Mouse (Mus musculus) heart, adult 9 months (tissue): ENCODE measurements at regions not wholly inside any gene's neighbourhood (a gene's known extent, or its start where the extent isn't known, plus 50 kb on each side); places are given as distances from the start of the nearest gene placed in this dataset.

ENCODE experiments used
- DNase-seq, 2 experiments: peaks; one replicate each; pipeline ENCODE4 v3.0.0; 2022; ENCODE audit warnings: low spot score in 2 of 2

DNA sequence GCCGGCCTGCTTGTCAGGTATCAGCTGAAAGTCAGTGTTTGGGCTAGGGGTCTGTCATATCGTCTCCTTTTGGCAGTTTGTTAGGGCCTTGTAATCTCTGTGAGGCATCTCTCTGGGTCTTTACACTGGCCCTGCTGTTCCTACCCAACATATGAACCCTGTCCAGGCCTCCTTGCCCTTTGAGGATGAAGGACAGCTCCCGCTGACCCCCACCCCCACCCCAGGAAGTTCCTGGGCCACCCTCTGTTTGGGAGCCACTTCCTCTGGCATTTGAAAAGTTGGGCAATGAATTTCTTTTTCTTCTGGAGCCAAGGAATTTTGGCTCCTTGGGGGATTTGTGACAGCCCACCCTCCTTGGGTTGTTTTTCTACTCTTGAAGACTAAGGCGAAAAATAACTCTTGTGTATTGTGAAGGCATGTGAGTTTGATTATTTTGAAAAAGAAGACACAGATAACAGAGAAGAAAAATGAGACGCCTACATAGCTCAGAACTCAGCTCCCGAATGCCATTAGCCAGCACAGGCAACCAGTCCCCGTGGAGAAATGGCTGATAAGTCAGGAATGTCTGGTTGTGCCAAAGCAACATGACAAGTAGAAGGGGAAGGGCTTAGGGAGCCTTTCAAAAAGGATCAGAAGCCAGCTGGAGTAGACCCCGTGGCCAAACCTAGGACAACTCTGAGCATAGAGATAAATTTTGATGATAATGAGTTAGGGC is 249.5 kb downstream of the Gm49356 start:
- peak; percentile 52 to 63 for DNase-seq

DNA sequence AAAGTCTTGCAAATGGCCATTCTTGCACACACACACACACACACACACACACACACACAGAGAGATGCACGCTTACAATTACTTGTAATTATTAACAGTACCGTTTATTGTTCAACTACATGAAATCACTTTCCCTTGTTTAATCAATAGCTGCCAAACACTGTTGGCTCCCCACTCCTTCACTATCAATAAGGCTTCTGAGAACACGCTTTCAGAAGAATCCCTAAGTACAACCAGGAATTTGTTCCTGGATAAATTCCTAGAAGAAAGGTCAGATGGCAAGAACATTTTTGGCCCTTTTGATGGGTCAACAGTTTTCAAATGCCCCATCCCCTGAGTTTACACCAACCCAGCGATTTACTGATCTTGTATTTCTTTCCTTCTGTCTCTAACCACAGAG is 252.5 kb downstream of the Gm49356 start:
- no peak for DNase-seq

DNA sequence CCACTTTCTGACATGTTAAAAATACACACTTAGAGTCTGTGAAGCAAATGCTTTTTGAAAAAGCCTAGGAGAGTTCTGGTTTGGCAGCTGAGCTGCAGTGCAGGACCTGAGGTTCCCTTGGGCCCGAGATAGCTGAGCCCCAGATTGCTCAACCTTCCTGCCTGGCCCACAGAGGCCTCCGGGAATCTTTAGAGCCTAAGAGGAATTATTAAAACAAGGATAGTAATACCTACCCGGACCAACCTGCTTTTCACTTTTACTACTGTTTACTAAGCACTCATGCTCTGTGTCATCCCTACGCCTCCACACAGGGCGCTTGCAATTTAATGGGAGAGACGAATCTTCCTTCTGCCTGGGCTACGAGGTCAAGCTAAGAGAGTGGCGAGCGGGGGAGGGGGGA is 253.4 kb downstream of the Gm49356 start:
- DNase-seq = peak in 1 of 2 experiments; percentile 26

DNA sequence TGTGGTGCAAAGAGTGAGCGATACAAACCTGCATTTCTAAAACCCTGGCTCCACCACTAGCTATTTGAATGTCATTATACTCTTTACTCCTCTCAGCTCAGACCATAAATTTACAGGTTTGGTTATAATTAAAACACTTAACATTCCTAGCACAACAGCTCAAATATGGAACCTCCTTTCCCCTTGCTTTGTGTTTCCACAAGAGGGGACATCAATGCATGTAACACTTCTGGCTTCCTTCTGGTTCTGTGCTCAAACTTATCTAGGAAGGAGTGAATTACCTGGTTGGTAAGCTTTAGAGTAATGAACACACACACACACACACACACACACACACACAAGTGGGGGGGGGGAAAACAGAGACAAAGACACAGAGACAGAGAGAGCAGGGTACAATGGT is 254.8 kb downstream of the Gm49356 start:
- DNase-seq = no peak

DNA sequence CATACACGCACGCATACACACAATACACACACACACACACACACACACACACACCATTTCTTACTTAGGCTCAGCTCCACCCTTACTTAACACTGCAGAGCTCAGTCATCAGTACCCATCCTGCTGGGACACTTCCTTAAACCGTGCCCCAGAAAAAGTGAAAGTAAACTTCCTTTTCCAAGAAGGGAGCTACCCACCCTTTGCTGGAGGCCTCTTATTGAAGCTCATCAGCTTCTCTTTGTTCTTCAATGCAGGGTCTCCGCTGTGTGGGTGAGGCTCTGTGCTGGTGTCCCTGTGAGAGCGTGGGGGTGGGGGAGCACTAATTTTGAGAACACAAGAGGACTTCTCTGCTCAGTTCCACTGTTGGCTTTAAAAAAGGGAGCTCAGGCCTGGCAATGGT is 256.6 kb downstream of the Gm49356 start:
- no peak for DNase-seq

DNA sequence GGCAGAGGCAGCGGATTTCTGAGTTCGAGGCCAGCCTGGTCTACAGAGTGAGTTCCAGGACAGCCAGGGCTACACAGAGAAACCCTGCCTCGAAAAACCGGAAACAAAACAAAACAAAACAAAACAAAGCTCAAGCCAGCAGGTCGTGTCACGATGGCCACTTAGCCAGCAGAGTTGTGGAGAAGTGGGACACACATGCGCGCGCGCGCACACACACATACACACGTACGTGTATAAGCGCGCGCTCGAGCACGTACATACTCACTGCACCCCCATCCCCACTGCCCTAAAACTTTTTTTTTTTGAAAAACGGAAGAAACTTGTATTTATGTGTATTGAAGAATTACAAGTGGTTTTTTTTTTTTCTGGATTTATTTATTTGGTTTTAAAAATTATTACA is 257.0 kb downstream of the Gm49356 start:
- no peak for DNase-seq

DNA sequence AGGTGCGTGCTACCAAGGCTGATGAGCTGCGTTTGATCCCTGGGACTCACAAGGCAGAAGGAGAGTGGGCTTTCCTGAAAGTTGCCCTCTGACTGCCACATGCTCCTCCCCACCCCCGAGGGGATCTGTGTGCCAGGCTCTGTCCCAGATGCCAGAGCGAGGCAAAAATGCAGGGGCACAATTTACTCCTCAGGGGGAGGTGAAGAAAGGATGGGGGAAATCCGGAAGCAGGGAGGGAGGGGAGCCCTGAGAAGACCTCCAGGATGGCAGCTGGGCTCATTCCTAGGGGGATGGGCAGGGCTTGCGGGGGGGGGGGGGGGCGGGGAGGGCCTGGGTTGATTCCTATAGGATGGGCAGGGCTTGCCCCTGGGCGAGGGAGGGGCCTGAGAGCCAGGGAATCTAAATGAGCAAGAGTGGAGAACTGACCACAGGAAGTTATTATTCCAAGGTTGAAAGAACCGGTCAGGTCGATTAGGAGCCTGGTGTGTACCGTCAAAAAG is 257.5 kb downstream of the Gm49356 start:
- DNase-seq = no peak

DNA sequence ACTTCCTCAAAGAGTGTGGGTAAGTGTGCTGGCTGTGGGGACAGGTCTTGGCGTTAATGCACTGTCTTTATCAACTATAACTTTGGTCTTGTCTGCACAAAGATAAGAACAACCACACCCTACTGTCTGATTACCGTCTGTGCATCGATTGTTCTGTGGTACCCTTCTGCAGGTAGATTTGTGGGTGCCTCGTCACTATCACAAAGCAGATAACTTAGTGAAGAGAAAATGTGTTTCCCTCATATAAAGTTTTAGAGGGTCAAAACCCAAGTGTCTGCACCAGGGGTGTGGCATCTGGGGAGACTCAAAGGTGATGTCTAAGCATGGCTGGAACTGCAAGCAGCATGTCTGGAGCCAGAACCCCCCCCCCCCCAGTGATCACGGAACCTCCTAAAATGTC is 259.4 kb downstream of the Gm49356 start:
- DNase-seq = no peak

DNA sequence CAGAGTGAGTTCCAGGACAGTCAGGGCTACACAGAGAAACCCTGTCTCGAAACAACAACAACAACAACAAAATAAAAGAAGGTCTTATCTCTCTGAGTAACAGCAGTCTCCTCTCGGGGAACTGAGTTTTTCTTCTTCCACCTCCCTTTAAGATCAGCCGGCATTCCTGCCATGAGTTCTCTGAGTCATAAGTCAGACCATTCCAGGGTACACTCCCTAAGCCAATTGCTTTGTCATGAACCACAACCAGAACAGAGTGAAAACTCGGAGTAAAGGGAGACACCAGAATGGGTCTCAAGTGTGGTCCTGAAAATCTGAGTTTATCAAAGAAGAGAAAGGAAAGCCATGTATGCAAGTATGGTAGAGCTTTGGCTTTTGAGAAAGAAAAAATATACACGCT is 262.4 kb downstream of the Gm49356 start:
- no peak for DNase-seq

DNA sequence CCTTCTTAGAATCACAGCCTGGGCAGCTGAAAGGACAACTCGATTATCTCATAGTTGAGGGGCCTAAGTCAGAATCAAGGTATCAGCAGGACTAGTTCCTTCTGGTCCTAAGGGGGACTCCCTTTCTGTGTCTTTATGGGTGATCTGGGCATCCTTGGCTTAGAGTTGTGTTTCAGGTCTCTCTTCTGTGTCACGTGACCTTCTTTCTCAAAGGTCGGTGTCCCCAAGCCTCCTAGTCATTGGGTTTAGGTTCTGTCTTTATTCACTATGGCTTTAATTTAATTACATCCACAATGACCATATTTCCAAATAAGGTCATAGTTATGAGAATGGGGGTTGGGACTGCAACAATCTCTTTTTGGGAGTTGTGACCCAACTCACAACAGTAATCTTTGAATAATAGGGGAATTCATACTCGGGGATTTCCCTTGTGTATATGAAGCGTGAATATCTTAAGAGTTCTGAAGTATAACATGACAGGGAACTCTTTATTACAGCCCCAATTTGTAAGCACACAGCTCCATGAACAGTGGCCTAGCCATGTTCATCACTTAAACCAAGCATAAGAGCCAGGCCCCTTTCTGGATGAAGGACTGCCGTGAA is 263.8 kb downstream of the Gm49356 start:
- no peak for DNase-seq

DNA sequence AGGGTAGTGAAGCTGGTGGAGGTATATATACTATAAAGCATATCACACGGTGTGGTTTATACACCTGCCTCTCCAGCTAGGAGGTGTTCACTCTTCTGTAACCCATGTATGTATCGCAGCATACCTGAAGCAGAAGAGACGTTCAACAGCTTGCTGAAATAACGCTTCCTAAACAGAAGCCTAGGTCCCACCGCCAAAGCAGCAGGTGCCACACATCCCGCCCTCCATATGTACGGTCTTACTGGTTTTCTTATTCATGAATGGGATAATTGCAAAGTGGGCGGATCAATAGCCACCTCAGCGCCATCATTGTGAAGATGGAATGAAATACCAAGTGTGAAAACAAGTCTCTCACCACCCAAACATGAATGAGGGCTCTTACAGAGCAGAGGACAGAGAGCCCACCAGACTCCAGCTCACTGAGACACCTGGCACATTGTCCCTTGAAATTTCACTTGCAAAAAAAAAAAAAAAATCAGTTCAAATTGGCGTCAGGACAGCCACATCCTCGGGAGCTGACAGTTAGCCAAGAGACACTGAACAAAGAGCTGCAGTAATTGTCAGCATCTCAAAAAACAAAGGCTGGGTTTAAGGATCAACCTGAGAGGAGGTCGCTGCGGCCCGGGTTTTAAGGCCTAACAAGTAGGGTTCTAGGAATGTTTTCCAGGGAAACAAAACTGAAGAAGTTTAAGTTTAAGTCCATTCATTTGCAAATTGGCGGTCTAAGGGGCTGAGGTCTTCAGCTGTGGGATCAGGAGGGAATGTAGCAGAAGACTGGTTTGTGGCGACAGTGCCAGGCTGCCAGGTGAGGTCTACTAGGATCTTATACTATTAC is 264.5 kb downstream of the Gm49356 start:
- DNase-seq = no peak

DNA sequence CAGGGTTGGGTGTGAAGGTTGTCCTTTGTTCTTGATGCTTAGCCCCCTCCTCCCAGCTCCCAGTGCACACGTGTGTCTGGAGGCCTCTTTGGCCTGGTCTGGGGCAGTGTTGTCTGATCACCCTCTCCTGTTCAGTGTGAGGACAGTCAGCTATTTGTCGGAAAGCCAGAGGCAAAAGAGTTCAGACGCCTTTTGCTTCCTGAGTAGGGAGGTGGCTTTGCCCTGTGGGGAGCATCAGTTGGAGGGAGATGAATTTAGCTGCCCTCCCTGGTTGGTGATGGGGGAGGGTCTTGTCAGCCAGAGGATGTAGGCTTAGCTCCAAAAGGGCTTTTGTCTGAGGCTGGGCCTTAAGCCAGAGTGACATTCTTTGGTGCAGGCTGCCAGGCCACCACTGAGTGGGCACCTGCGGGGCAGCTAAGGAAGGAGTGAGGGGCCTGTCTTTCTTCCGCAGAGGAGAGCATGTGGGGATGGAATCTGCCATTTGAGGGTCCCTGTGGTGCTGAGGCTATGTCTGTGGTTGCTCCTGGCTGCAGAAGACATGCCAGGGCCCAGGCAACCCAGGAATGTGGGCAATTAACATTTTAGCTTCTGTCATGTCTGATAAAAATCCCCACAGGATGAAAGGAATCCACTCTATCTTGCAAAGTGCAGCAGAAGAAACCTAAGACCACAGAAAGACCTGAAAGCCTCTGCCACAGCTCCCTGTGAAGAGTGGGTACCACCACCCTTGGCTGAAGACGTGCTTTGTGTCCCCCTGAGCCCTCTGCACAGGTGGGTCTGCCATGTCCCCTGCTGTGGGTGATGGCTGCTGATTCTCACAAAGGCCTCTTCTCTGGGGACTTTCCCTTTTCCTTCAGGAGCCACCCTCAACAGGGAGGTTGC is 265.6 kb downstream of the Gm49356 start:
- no peak for DNase-seq

DNA sequence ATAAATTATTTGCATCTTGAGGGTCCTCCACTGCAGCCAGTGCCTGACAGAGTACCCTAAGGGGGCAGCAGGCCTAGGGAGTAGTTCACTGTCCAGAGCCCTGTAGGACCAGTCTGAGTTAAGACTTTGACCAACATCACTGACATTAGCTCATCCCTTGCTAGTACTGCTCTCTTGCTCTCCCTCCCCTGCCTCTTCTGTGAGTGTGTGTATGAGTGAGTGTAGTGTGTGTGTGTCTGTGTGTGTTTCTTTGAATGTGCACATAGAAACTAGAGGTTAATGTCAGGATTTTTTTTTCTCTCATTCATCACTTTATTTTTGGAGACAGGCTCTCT is 266.2 kb downstream of the Gm49356 start:
- no peak for DNase-seq

DNA sequence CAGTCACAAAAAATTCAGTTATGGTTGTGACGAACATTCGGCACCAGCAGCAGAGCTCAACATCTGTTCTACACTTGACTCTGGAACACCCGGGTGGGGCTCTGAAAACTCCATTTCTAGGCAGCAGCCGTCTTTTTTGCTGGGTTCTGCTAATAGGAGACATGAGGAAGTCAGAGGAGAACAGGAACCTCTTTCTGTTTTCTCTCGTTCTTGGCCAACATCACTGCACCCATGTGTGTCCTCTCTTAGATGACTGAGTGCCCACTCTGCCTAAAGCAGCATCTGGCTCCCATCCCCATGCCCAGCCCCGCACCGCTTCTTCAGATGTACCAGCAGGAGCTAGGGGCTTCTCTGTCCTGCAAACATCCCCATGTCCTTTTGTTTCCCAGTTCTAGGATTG is 267.2 kb downstream of the Gm49356 start:
- DNase-seq = peak in 1 of 2 experiments; percentile 42

DNA sequence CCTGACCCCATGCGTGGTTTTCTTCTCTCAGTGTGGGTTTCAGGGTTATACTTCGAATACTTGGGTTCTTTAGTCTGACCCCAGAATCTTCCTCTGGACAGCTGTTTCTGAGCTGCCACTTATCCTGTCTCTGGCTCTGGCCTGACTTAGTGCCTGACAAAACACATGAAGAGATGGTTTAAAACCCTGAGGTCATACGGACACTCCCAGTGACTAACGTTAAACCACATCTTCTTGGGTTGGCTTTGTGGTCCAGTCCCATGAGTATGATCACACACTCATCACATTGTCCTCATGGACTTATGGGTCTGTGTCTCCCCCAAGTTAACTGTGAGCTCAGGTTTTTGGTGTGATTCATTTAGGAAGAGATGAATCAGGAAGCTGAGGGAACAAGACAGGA is 269.7 kb downstream of the Gm49356 start:
- no peak for DNase-seq

DNA sequence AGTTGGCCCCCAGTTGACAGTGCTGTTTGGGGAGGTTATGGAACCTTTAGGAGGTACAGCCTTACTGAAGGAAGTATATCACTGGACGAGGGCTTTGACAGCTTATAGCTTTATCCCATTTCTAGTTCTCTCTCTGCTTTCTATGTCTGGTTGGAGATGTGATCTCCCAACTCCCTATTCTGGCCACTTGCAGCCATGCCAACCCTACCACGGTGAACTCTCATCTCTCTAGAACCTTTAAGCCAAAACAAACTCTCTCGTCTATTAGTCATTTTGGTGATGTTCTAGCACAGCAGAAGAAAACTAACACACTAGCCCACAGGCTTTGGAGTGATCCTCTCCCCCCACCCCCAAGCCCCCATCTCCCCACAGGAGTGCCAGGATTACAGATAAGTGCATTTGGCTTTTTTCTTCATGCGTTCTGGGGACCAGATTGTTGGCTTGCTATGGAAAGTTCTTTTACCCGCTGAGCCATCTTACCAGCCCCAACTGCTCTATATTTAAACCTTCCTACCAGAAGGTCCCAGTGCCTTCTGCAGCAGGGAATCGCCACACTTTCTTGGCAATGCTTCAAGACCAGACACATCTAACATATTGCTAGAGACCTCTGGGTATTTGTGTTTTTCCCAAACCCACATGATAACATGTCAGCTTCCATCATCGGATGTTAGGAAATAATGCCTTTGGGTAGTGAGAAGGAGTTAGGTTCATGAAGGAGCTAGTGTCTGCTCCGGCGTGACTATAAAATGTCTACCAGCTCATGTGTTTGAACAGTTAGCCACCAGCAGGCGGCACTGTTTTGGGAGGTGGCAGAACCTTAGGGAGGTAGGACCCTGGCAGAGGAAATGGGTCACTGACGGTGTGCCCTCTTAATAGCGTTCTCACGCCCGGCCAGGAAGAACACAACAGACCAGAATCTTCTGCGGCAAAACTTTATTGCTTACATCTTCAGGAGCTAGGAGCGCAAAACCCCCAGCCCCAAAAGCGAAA is 272.1 kb downstream of the Gm49356 start:
- no peak for DNase-seq

DNA sequence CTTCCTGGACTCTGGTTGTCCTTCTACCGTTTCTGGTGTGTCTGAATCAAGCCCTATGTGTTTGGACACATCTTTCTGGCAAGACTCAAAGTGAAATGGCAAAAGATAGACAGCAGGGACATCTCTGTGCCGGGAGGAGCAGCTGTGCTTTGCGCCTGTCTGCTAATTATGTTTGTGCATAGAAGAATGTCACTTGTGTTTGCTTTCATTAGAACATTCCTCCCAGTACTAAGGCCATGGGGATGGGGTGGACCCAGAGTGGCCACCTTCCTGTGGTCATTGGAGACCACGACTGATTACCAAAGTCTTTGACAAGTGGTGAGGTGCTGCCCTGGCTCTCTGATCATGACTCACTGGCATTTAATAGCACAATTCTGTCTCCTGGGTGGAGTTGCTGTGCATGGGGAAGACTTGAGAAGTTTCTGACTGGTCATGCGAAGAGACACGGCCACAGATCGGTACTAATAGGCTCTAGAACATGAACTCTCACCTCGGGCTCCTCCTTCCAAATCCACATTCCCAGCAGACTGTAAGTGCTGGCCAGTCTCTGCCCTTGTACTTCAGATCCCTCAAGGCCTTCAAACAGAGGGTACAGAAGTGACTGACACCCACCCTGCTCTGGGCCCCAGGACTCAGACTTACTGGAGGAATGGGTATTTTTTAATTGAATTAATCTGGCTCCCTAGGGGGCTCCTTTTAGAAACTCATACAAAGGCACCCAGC is 279.0 kb downstream of the Gm49356 start:
- no peak for DNase-seq

DNA sequence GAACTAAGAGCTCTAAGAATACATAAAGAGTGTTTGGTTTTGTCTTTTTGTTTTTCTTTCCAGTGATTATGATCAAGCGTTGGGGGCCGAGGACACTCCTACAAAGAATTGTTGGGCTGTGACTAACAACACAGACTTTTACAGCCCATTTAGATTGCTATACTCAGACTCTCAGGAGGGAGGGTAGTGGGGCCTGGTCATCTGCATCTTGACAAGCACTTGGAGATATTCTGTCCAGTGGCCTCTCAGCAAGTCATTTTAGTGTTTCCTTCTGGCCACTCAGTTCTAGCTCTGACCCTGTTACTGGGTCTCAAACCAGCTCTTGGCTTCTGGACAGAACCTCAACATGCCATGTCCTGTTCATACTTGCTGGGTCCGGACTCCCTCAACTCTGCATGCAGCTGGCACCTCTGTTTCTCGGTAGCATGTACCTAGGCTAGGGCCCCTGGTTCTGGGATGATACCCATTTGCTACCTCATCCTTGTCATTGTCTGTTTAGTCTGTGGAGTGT is 279.6 kb downstream of the Gm49356 start:
- no peak for DNase-seq

DNA sequence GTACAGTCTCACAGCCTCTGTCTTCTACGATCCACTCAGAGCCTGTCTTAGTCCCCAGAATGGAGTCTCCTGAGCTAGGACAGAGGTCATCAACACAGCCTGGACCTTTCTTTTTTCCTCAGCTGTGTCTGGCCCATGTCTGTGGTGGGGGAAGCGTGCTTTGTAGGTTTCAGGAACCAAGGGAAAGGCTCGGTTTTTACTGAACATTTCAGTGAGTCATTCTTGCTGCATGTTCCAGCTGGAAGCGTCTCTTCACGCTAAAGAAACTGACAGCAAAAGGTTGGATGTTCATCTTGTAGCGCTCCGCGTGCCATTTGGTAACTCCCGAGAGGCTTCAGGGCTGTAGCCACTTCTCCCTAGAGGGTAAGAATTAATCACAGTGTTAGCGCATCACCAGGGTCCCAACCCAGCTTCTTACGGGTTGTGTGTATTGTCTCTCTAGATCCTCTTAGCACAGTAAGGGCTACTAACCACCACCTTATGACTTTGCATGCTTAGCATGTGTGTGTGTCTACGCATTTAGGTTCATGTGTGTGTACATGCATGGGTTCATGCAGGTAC is 280.2 kb downstream of the Gm49356 start:
- no peak for DNase-seq
